Mouse (Mus musculus): Measurements from ENCODE around the gene Ebf1. TPM values are rescaled to one million over a fixed set of nuclear protein-coding genes. Genes with fewer than 3 reads are reported as not detected.
A peak's percentile ranks its signal among the peaks of the same experiment; 100 is the strongest.

Ebf1 gene
- polyA plus RNA-seq, 1 experiment from 2014 or later: 41.9 TPM

DNA sequence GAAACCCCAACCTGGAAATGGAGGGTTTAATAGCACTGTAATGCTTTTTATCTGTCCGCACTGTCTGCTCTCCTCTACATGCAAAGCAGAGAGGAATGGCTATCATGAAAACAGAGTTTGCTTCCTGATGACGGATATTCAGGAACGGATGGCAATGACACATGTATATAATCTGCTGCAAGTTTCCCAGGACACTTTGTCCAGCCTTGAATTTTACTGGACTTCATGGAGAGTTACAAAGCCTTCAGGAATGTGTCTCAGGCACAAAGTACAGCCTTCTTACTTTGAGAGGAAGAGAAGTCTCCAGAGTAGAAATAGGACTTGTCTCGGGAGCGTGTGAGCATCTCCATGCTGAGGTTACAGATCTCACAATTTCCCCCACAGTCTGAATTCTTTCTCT is 296.7 kb downstream of the Ebf1 start:
- H3K36me3 ChIP-seq (replicated peaks): no peaks in the 10 kb centered on the region
- H3K27me3 ChIP-seq (replicated peaks; ENCODE audit: low read depth, poor library complexity, severe bottlenecking): 0 out of 2 replicates have a peak, but pooled peaks cover 9% of the 10 kb centered on the region
- no peak for DNase-seq (ENCODE audit: low spot score)
- 83% methylated on average over 5 of the region's 5 CpGs for WGBS
- no peak overlapping the region for H3K4me3 ChIP-seq
- no peak overlapping the region for H3K27ac ChIP-seq (replicated peaks)
- no peaks in the 10 kb centered on the region for H3K9me3 ChIP-seq
- H3K4me1 ChIP-seq: peaks cover 12% of the 10 kb centered on the region

DNA sequence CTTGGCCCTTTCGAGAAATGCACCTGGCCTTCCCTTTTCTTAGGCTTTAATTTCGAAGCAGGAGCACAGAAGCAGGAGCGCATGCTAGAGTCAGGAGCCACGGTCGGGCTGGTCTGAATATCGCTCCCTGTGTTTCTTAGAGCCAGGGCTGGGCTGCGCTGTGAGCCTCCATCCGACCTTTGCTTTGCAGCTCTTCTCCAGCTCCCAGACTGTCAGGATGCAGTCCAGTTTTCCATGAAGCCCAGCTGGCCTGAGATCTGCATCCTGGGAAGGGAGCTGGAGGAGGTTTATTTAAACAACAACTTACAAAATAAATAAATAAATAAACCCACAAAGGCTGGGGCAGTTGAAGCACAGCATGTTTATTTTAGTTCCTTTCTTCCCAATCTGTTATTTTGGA is 299.9 kb downstream of the Ebf1 start:
- no peak for DNase-seq (ENCODE audit: low spot score)
- Histone ChIP-seq H3K27me3 (replicated peaks; ENCODE audit: low read depth, poor library complexity, severe bottlenecking) (0 out of 2 replicates have a peak, but pooled peaks cover 4% of the 10 kb centered on the region), H3K9me3 (no peaks in the 10 kb centered on the region), H3K4me1 (peaks cover 16% of the 10 kb centered on the region), H3K27ac (replicated peaks) (no peak overlapping the region), H3K4me3 (no peak overlapping the region), H3K36me3 (replicated peaks) (0 out of 2 replicates have a peak, but pooled peaks cover 4% of the 10 kb centered on the region)
- WGBS: 57% methylated on average over 8 of the region's 8 CpGs

DNA sequence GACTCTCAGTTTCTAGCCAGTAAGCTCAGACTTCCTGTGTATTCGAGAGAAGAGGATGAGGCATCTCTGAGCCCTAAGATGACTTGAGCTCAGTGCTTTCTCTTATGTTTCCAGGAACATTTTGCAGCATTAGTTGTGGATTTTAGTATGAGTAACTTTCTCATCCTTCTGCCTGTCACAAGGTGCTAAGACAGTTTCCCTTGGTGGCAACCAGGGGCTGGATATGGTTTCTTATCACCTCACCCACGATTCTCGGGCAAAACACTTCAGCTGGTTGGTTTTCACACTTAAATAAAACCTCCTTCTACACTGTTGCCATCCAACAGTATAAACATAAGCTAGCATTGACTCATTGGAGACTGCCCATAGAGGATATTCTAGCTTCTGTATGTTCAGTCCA is 306.0 kb downstream of the Ebf1 start:
- no peak overlapping the region for H3K27ac ChIP-seq (replicated peaks)
- DNase-seq (ENCODE audit: low spot score): no peak
- H3K4me1 ChIP-seq: peaks cover 26% of the 10 kb centered on the region
- no peak overlapping the region for H3K4me3 ChIP-seq
- H3K27me3 ChIP-seq (replicated peaks; ENCODE audit: low read depth, poor library complexity, severe bottlenecking): no peaks in the 10 kb centered on the region
- 0 out of 2 replicates have a peak, but pooled peaks cover 4% of the 10 kb centered on the region for H3K36me3 ChIP-seq (replicated peaks)
- H3K9me3 ChIP-seq: no peaks in the 10 kb centered on the region
- 81% methylated on average over 3 of the region's 3 CpGs for WGBS

DNA sequence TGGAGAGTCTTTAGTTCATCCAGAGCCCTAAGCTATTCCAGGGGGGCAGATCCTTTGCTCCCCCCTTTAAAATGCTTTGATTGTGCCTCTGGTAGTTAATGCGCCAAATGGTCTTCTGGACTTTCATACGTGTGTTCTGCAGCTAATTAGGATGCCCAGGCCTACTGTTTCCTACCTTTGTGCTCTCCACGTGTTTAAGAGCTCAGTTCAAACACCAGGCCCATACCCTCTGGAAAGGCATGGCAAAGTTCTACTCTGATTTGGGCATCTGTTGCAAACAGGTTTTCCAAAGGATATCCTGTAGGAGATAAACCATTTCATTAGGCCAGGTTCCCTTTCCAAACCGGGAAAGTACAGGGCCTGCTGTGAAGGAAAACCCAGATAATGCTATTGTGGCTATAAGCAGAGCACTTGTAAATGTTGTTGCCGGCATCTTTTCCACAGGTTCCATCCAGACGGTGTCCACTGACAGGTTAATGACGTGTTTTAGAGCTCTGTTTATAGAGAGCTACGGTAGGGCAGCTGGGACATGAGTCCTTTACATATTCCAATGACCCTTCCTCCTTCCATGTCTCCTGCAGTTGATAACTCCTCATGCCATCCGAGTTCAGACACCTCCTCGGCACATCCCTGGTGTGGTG is 306.9 kb downstream of the Ebf1 start:
- DNase-seq (ENCODE audit: low spot score): no peak
- 80% methylated on average over 10 of the region's 10 CpGs for WGBS

DNA sequence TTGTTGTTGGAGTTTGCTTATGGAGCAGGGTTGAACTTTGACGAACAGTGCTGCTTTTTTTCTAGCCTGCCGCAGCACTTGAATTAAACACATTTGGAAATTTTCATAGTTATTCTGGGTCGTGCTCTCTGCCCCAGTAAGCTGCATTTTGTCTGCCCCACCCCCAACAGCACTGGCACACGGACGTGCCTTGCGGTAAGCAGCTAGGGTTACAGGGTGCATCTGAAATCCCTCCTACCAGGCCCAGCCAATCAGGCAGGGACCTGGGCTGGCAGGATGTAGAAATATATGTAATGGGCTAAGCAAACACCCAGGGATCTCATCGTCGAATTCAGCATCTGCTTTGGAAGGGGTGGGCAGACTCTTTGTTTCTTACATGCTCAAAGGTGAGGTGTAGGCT is 307.8 kb downstream of the Ebf1 start:
- H3K27ac ChIP-seq (replicated peaks): peak overlapping the region; percentile 80
- peak; percentile 75 for DNase-seq (ENCODE audit: low spot score)
- 0 out of 2 replicates have a peak, but pooled peaks cover 4% of the 10 kb centered on the region for H3K36me3 ChIP-seq (replicated peaks)
- peak overlapping the region; percentile 6; the same call in 1 of the 2 replicates for H3K4me3 ChIP-seq
- WGBS: 23% methylated on average over 8 of the region's 8 CpGs
- peaks cover 26% of the 10 kb centered on the region for H3K4me1 ChIP-seq
- no peaks in the 10 kb centered on the region for H3K9me3 ChIP-seq
- 0 out of 2 replicates have a peak, but pooled peaks cover 3% of the 10 kb centered on the region for H3K27me3 ChIP-seq (replicated peaks; ENCODE audit: low read depth, poor library complexity, severe bottlenecking)

More for the DNA sequence above, 306.9 kb downstream of the Ebf1 start:
- Histone ChIP-seq H3K36me3 (replicated peaks) (0 out of 2 replicates have a peak, but pooled peaks cover 4% of the 10 kb centered on the region), H3K27ac (replicated peaks) (no peak overlapping the region), H3K4me3 (no peak overlapping the region), H3K4me1 (peaks cover 26% of the 10 kb centered on the region), H3K27me3 (replicated peaks; ENCODE audit: low read depth, poor library complexity, severe bottlenecking) (no peaks in the 10 kb centered on the region), H3K9me3 (no peaks in the 10 kb centered on the region)

DNA sequence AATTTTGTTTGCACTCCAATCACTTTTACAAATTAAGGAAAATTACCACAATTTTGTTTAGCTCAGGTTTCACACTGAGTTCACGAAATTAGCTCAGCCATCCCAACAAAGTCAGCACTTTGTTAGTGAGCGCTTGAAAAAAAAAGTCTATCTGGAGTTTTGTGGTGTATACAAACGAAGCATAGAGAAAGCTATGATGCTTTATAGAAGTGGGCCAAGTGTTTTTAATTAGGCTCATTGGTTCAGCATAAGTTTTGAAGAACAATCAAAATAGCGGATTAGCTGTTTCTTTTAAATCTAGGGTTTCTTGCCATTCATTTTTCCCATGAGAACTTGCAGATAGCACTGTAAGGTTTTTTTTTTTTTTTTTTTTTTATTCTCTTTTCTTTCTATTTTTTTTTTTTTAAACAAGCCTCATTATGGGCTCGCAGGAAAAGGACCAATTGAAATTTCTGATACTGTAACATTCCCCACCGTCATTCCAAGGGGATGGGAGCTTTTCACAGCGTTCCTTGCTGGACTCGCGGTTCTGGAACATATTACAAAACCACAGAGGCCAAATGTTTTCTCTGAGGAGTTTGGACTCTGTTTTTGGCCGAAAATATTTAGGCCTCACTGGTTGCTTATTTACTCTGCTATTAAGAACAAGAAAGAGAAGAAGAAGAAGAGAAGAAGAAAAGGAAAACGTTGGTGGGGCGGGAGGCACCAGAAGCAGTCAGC is 308.8 kb downstream of the Ebf1 start:
- peaks cover 22% of the 10 kb centered on the region for H3K4me1 ChIP-seq
- 0 out of 2 replicates have a peak, but pooled peaks cover 5% of the 10 kb centered on the region for H3K27me3 ChIP-seq (replicated peaks; ENCODE audit: low read depth, poor library complexity, severe bottlenecking)
- no peaks in the 10 kb centered on the region for H3K36me3 ChIP-seq (replicated peaks)
- no peaks in the 10 kb centered on the region for H3K9me3 ChIP-seq
- no peak overlapping the region for H3K27ac ChIP-seq (replicated peaks)
- H3K4me3 ChIP-seq: no peak overlapping the region
- DNase-seq (ENCODE audit: low spot score): no peak
- WGBS: 59% methylated on average over 12 of the region's 12 CpGs

DNA sequence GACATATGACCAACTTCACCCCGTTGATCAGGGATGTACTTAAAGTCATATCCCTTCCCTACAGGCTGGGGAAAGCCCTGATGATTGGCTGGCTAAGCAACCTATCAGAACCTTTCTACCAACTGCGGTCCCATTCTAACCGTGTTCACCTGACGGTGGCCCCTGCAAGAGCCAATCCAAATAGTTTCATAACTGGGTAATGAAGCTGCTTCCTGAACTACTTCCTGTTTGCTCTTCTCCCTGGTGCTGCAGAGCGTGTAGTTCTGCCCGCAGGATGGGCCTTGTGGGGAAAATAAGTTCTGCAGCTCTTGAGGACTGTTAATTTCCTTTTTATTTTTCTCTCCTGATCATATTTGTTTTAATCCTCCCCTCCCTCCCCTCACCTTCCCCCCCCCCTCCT is 311.3 kb downstream of the Ebf1 start:
- 92% methylated on average over 6 of the region's 6 CpGs for WGBS
- Histone ChIP-seq H3K27ac (replicated peaks) (no peak overlapping the region), H3K27me3 (replicated peaks; ENCODE audit: low read depth, poor library complexity, severe bottlenecking) (0 out of 2 replicates have a peak, but pooled peaks cover 9% of the 10 kb centered on the region), H3K36me3 (replicated peaks) (no peaks in the 10 kb centered on the region), H3K4me1 (peaks cover 22% of the 10 kb centered on the region), H3K4me3 (no peak overlapping the region), H3K9me3 (no peaks in the 10 kb centered on the region)
- no peak for DNase-seq (ENCODE audit: low spot score)

DNA sequence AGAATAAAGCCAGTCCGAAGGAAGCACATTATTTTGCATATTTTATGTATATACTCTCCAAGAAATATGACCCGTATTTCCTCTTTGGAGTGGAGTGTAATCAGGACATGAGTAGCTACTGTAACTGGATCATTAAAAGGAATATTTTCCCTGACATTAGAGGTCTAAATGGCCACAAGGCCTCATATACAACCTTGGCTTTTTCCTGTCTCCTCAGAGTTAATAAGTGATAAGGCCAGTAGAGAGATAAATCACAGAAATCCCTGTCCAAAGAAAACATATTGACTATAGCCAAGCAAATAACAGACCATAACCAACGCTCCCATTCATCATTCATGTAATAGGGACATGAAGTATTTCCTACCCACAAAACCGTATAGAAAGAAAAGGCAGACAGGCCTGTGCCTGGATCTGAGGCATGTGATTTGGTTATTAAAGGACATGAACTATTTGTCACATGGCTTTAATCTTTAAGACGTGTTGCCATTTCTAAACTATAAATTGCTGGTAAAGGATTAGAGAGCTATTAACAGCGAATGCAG is 315.9 kb downstream of the Ebf1 start:
- WGBS: 89% methylated on average over 6 of the region's 6 CpGs
- Histone ChIP-seq H3K27me3 (replicated peaks; ENCODE audit: low read depth, poor library complexity, severe bottlenecking) (0 out of 2 replicates have a peak, but pooled peaks cover 9% of the 10 kb centered on the region), H3K4me1 (no peaks in the 10 kb centered on the region), H3K9me3 (no peaks in the 10 kb centered on the region), H3K27ac (replicated peaks) (no peak overlapping the region), H3K36me3 (replicated peaks) (no peaks in the 10 kb centered on the region), H3K4me3 (no peak overlapping the region)
- no peak for DNase-seq (ENCODE audit: low spot score)

DNA sequence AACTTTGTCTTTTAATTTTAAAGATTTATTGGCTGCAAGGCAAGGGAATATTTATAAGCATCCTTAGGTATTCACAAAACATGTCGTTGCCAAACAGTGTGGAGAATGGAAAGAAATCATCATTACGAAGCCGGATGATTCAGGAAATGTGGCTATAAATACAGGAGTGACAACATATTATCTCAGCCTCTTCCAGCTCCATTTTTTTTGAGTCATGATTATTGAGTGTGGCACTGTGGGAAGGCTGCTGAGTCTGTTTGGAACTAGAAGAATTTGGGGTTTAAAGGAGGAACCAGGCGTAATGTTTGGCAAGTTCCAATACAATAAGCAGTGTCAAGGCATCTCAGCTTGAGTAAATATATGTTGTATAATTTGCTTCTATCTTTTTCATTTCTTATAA is 326.7 kb downstream of the Ebf1 start:
- 92% methylated on average over 4 of the region's 4 CpGs for WGBS
- no peak overlapping the region for H3K27ac ChIP-seq (replicated peaks)
- no peaks in the 10 kb centered on the region for H3K27me3 ChIP-seq (replicated peaks; ENCODE audit: low read depth, poor library complexity, severe bottlenecking)
- H3K4me1 ChIP-seq: peaks cover 6% of the 10 kb centered on the region; the same call in 1 of the 2 replicates
- H3K4me3 ChIP-seq: no peak overlapping the region
- no peaks in the 10 kb centered on the region for H3K36me3 ChIP-seq (replicated peaks)
- no peak for DNase-seq (ENCODE audit: low spot score)
- no peaks in the 10 kb centered on the region for H3K9me3 ChIP-seq

DNA sequence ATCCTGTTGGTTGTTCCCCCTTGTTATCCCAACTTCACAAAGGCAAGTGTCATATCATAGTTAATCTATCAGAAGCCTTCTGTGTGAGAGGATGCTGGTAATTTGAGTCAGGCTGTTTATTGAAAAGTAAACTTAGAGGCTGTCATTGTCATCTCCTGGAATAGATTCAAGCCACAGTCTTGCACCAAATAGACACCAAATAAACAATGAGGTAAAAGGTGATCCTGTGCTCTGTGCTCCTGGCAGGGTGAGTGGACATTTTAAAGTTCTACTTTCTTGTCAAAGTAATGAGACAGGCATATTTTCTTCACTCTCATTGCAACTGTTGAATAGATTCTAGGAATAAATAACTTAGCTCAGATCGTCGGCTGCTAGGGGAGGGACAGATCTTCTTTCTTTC is 327.3 kb downstream of the Ebf1 start:
- no peak for DNase-seq (ENCODE audit: low spot score)
- Histone ChIP-seq H3K27ac (replicated peaks) (no peak overlapping the region), H3K36me3 (replicated peaks) (no peaks in the 10 kb centered on the region), H3K27me3 (replicated peaks; ENCODE audit: low read depth, poor library complexity, severe bottlenecking) (no peaks in the 10 kb centered on the region), H3K4me3 (no peak overlapping the region), H3K9me3 (no peaks in the 10 kb centered on the region), H3K4me1 (peaks cover 6% of the 10 kb centered on the region; the same call in 1 of the 2 replicates)
- 88% methylated on average over 2 of the region's 2 CpGs for WGBS

DNA sequence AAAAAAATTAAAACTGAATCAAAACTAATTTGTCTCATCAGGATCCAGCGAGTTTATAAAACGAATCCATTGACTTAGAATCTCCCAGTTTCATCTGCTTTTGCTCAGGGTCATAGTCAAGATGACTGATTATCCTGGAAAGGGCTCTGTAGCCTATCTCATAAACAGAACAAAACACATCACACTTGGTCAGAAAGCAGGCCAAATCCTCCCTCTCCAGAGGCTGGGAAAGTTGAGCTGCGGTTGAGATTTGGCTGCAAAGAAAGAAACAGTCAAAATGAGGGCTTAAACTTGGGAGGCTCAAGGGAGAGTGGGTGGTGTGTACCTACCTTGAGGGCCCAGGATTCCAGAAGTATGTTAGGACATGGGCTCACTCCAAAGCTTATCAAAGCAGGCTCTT is 329.5 kb downstream of the Ebf1 start:
- Histone ChIP-seq H3K4me3 (no peak overlapping the region), H3K9me3 (no peaks in the 10 kb centered on the region), H3K4me1 (peaks cover 6% of the 10 kb centered on the region; the same call in 1 of the 2 replicates), H3K36me3 (replicated peaks) (no peaks in the 10 kb centered on the region), H3K27ac (replicated peaks) (no peak overlapping the region), H3K27me3 (replicated peaks; ENCODE audit: low read depth, poor library complexity, severe bottlenecking) (no peaks in the 10 kb centered on the region)
- WGBS: 91% methylated on average over 3 of the region's 3 CpGs
- DNase-seq (ENCODE audit: low spot score): no peak

DNA sequence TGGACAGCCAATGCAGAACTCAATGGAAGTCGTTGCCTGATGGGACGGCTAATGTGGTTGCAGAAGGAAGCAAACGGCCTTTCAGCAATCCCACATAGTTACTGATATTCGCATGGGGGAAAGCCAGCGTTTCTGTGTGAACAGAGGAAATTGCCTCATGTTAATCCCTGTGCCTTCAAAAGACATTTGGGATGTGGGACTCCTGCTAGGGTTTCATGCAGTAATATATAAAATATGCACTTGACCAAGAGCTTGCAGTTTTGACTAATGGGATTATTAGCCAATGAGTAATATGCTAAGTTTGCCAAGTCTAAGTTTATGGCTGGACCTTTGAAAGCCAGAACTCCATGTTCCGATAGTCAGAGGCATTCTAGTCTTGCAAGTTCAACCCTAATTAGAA is 331.4 kb downstream of the Ebf1 start:
- no peaks in the 10 kb centered on the region for H3K9me3 ChIP-seq
- no peaks in the 10 kb centered on the region for H3K27me3 ChIP-seq (replicated peaks; ENCODE audit: low read depth, poor library complexity, severe bottlenecking)
- DNase-seq (ENCODE audit: low spot score): no peak
- WGBS: 90% methylated on average over 6 of the region's 6 CpGs
- no peaks in the 10 kb centered on the region for H3K36me3 ChIP-seq (replicated peaks)
- no peak overlapping the region for H3K27ac ChIP-seq (replicated peaks)
- H3K4me1 ChIP-seq: no peaks in the 10 kb centered on the region
- H3K4me3 ChIP-seq: no peak overlapping the region

Measured in embryonic facial prominence, embryonic 10.5 days (tissue).